Mouse (Mus musculus) neural tube, embryonic 11.5 days (tissue): ENCODE results near the gene Plcxd2. TPM values are rescaled to one million over a fixed set of nuclear protein-coding genes. Genes with fewer than 3 reads are reported as not detected.

Experiments used
- ATAC-seq: fragments of 200-750 bp; cut with Nextera tagmentation; 2 replicates; pipeline ENCODE4 v1.8.0; 2017; ENCODE audit warnings: moderate number of reproducible peaks, mild to moderate bottlenecking, moderate TSS enrichment, moderate library complexity; ENCODE audit not compliant: insufficient read depth, low FRiP score, low TSS enrichment
- DNase-seq: peaks from one replicate; pipeline ENCODE4 v3.0.0-alpha.2; 2015; ENCODE audit warnings: low spot score
- H3K27ac ChIP-seq: fragments of 300-500 bp; sonication (generic); 2 replicates; pipeline ENCODE4 v1.5.1; 2014; ENCODE audit warnings: low read depth, mild to moderate bottlenecking, low read length
- H3K27me3 ChIP-seq: fragments of 300-500 bp; sonication (generic); 2 replicates; pipeline ENCODE4 v1.6.1; 2014; ENCODE audit warnings: mild to moderate bottlenecking, low read length, mixed read lengths; ENCODE audit not compliant: control insufficient read depth, insufficient read depth
- H3K36me3 ChIP-seq: fragments of 300-500 bp; sonication (generic); 2 replicates; pipeline ENCODE4 v1.6.1; 2014; ENCODE audit warnings: mild to moderate bottlenecking, low read length, moderate library complexity, mixed read lengths; ENCODE audit not compliant: control insufficient read depth, insufficient read depth
- H3K4me1 ChIP-seq: fragments of 300-500 bp; sonication (generic); 2 replicates; pipeline ENCODE4 v1.6.1; 2014; ENCODE audit warnings: low read length, mixed read lengths; ENCODE audit not compliant: control insufficient read depth, insufficient read depth
- H3K4me2 ChIP-seq: fragments of 300-500 bp; sonication (generic); 2 replicates; pipeline ENCODE4 v1.6.1; 2014; ENCODE audit warnings: low read depth, mild to moderate bottlenecking, moderate library complexity
- H3K4me3 ChIP-seq: fragments of 300-500 bp; sonication (generic); 2 replicates; pipeline ENCODE4 v1.5.1; 2014; ENCODE audit warnings: low read depth, low read length
- H3K9ac ChIP-seq: fragments of 300-500 bp; sonication (generic); 2 replicates; pipeline ENCODE4 v1.6.1; 2014; ENCODE audit warnings: mild to moderate bottlenecking, low read length
- H3K9me3 ChIP-seq: fragments of 300-500 bp; sonication (generic); 2 replicates; pipeline ENCODE4 v1.6.1; 2016; ENCODE audit warnings: low read length; ENCODE audit not compliant: control insufficient read depth
- WGBS: fragments of 180-500 bp; shearing (Covaris S2); extraction: QIAGEN DNeasy Blood & Tissue Kit; methylation state at CpG from one replicate; pipeline ENCODE4 v1.1.7; 2014; 5-methylcytosine and 5-hydroxymethylcytosine counted together
- polyA plus RNA-seq: library from polyadenylated mRNA; unstranded; fragments of >200 nt; fragmentation: Nextera tagmentation; extraction: Ambion mirVana; gene quantifications from 2 replicates; pipeline ENCODE4 v1.2.1, GENCODE M21; 2014

Gene Plcxd2
- 3.9 and 5.1 TPM in 2 replicates for polyA plus RNA-seq

GRCm38 (mm10) chr16:46010153-46010905, at the start of gene Plcxd2:
Gene Plcxd2 (minus strand): TSS chr16:46010218.
- H3K36me3 ChIP-seq = no peaks in the 10 kb centered on the region
- peak within 1 kb of the TSS; percentile 51 for H3K9ac ChIP-seq
- peak within 1 kb of the TSS; percentile 89 for H3K4me2 ChIP-seq
- DNase-seq (peak; percentile 96), ATAC-seq (peak; percentile 99)
- H3K4me3 ChIP-seq = peak within 1 kb of the TSS; percentile 54
- no peak within 1 kb of the TSS for H3K27ac ChIP-seq
- WGBS = under 1% methylated on average over 39 of the region's 39 CpGs
- H3K4me1 ChIP-seq = peaks cover 5% of the 10 kb centered on the region; the same call in 1 of the 2 replicates
- no peaks in the 10 kb centered on the region for H3K27me3 ChIP-seq
- no peaks in the 10 kb centered on the region for H3K9me3 ChIP-seq

- ATAC-seq = no peak
- H3K27ac ChIP-seq = no peak overlapping the region
- DNase-seq = no peak
- H3K4me2 ChIP-seq = no peak overlapping the region
- no peaks in the 10 kb centered on the region for H3K4me1 ChIP-seq
- H3K9me3 ChIP-seq = no peaks in the 10 kb centered on the region
- H3K9ac ChIP-seq = no peak overlapping the region
- no peaks in the 10 kb centered on the region for H3K36me3 ChIP-seq
- H3K4me3 ChIP-seq = no peak overlapping the region
- H3K27me3 ChIP-seq = no peaks in the 10 kb centered on the region
- WGBS = 87% methylated on average over 2 of the region's 2 CpGs
These were observed 36.9 kb upstream of the Plcxd2 start for GRCm38 (mm10) chr16:46046906-46047305.

GRCm38 (mm10) chr16:46036261-46036660, 26.2 kb upstream of the Plcxd2 start:
- WGBS = 61% methylated on average over 2 of the region's 2 CpGs
- Histone ChIP-seq H3K9ac (no peak overlapping the region), H3K27me3 (no peaks in the 10 kb centered on the region), H3K9me3 (no peaks in the 10 kb centered on the region), H3K27ac (no peak overlapping the region), H3K4me2 (no peak overlapping the region), H3K36me3 (no peaks in the 10 kb centered on the region), H3K4me1 (no peaks in the 10 kb centered on the region), H3K4me3 (no peak overlapping the region)
- no peak for ATAC-seq
- no peak for DNase-seq

- 83% methylated on average over 9 of the region's 9 CpGs for WGBS
- no peak for DNase-seq
- no peaks in the 10 kb centered on the region for H3K36me3 ChIP-seq
These were observed 23.9 kb upstream of the Plcxd2 start for GRCm38 (mm10) chr16:46033896-46034295.

GRCm38 (mm10) chr16:46022958-46023491, 13.0 kb upstream of the Plcxd2 start:
- Histone ChIP-seq H3K36me3 (no peaks in the 10 kb centered on the region), H3K4me1 (no peaks in the 10 kb centered on the region), H3K9ac (no peak overlapping the region), H3K4me2 (no peak overlapping the region), H3K27ac (no peak overlapping the region), H3K9me3 (no peaks in the 10 kb centered on the region), H3K27me3 (no peaks in the 10 kb centered on the region), H3K4me3 (no peak overlapping the region)
- DNase-seq (no peak), ATAC-seq (no peak)
- 77% methylated on average over 5 of the region's 5 CpGs for WGBS

More at GRCm38 (mm10) chr16:46033896-46034295, 23.9 kb upstream of the Plcxd2 start:
- ATAC-seq = no peak
- H3K4me2 ChIP-seq = no peak overlapping the region
- H3K4me3 ChIP-seq = no peak overlapping the region
- no peak overlapping the region for H3K27ac ChIP-seq
- H3K27me3 ChIP-seq = no peaks in the 10 kb centered on the region
- H3K9me3 ChIP-seq = no peaks in the 10 kb centered on the region
- no peak overlapping the region for H3K9ac ChIP-seq
- no peaks in the 10 kb centered on the region for H3K4me1 ChIP-seq

GRCm38 (mm10) chr16:46022189-46022928, 12.3 kb upstream of the Plcxd2 start:
- WGBS = 57% methylated on average over 5 of the region's 5 CpGs
- peak; percentile 69 for DNase-seq
- no peaks in the 10 kb centered on the region for H3K36me3 ChIP-seq
- H3K4me2 ChIP-seq = no peak overlapping the region
- H3K9ac ChIP-seq = no peak overlapping the region
- peak; percentile 82 for ATAC-seq
- no peak overlapping the region for H3K4me3 ChIP-seq
- no peak overlapping the region for H3K27ac ChIP-seq
- H3K9me3 ChIP-seq = no peaks in the 10 kb centered on the region
- H3K4me1 ChIP-seq = no peaks in the 10 kb centered on the region
- no peaks in the 10 kb centered on the region for H3K27me3 ChIP-seq

GRCm38 (mm10) chr16:46021302-46021701, 11.3 kb upstream of the Plcxd2 start:
- Histone ChIP-seq H3K9me3 (no peaks in the 10 kb centered on the region), H3K4me3 (no peak overlapping the region), H3K9ac (no peak overlapping the region), H3K4me2 (no peak overlapping the region), H3K4me1 (no peaks in the 10 kb centered on the region), H3K27me3 (no peaks in the 10 kb centered on the region), H3K36me3 (no peaks in the 10 kb centered on the region), H3K27ac (no peak overlapping the region)
- DNase-seq (no peak), ATAC-seq (no peak)
- WGBS = 86% methylated on average over 2 of the region's 2 CpGs

GRCm38 (mm10) chr16:46020396-46020795, 10.4 kb upstream of the Plcxd2 start:
- no peaks in the 10 kb centered on the region for H3K9me3 ChIP-seq
- no peak overlapping the region for H3K4me2 ChIP-seq
- no peaks in the 10 kb centered on the region for H3K27me3 ChIP-seq
- ATAC-seq (no peak), DNase-seq (no peak)
- 96% methylated on average over 2 of the region's 2 CpGs for WGBS
- H3K27ac ChIP-seq = no peak overlapping the region
- H3K4me1 ChIP-seq = no peaks in the 10 kb centered on the region
- H3K4me3 ChIP-seq = no peak overlapping the region
- H3K9ac ChIP-seq = no peak overlapping the region
- H3K36me3 ChIP-seq = no peaks in the 10 kb centered on the region
